Mouse (Mus musculus): ENCODE measurements around the gene Gpt2. TPM values are rescaled to one million over a fixed set of nuclear protein-coding genes. Genes with fewer than 3 reads are reported as not detected.

Gene Gpt2
- total RNA-seq, 2 experiments from 2014 or later: 18.8 to 20.3 TPM

GRCm38 (mm10) chr8:85520586-85520985 is 28.2 kb downstream of the Gpt2 start:
- intact Hi-C loops (cut with DNase I): loop anchor here (2.0 kb wide), 1 partner anchor 20 kb away; no protein-coding TSS in a partner anchor
- no peak for DNase-seq

GRCm38 (mm10) chr8:85521332-85521731 is 29.0 kb downstream of the Gpt2 start:
- intact Hi-C loops (cut with DNase I): loop anchor here (2.0 kb wide), 1 partner anchor 21 kb away; no protein-coding TSS in a partner anchor
- peak; percentile 76 to 79 for DNase-seq

DNA sequence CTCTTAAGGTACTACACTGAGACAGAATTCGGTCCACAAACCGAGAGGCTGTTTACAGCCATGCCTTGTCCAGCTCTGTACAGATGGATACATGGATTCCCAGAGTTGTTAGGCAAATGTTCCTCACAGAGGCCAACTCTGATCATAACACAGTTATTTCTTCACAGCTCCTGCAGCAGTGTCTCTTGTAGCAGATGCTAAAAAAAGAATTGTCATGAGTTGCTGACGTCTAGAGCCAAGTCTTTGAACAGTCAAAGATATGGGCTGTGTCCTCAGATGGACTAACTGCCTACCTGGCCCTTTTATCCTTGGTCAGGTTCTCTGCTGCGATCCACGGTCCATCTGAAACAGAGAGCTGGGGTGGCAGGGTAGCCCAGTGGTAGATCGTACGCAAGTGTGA is 31.7 kb downstream of the Gpt2 start:
- peak; percentile 48 to 70 for DNase-seq
- intact Hi-C loops (cut with DNase I): no loop called here

DNA sequence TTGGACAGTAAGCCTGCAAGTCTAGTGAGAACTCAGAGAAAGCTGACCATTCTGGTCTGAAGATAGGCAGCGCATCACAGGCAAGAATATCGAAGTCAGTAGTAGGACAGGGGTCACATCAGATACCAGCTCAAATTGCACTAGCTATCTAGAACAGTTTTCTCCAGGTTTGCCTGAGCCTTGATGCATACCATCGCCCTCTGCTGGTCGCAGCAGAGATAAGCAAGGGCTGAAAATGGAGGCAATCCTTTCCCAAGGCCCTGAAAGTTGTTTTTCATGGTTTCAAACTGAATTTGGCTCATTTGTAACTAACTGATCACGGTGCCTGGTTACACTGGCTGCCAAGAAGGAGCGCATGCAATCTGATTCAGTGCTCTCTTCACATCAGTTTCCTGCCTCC is 33.7 kb downstream of the Gpt2 start:
- intact Hi-C loops (cut with DNase I): loop anchor here (1.0 to 5.0 kb wide), 3 partner anchors 34 to 70 kb away; partner anchors contain the start of gene Gpt2
- DNase-seq: peak; percentile 68 to 83

DNA sequence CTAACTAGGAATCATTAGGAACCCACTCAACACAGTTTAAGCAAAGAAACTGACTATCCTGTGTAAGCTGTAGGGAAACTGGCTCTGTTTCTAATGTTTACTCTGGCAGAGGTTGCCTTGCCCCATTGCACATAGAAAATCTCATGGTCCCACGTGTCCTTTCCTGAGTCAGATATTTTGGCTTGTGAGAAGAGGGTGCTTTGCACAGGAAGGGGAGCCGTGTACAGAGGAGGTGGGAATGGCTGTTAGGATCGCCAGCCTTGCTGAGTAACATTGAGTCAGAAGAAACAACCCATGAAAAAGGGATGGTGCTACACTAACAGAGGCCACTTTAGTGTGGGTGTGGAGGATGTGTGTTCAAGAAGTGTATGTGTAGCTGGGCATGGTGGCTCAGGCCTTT is 36.6 kb downstream of the Gpt2 start:
- intact Hi-C loops (cut with DNase I): loop anchor here (5.0 kb wide), 1 partner anchor 37 kb away; the partner anchor contains the start of gene Gpt2
- no peak for DNase-seq

DNA sequence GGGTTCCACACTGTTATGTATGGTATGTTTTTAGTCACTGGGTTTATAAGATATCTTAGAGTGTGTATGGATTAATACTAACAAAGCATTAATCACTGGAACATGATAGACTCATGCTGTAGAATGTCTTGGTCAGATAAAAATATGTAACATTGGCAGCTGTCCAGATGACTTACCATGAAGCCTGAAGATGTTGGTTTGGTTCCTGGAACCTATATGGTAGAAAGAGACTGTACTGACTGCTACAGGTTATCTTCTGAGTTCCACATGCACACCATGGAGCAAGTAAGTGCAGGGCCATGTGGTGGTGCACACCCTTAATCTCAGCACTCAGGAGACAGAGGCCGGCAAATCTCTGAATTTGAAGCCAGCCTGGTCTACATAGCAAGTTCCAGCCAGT is 38.3 kb downstream of the Gpt2 start:
- intact Hi-C loops (cut with DNase I): no loop called here
- DNase-seq: no peak

DNA sequence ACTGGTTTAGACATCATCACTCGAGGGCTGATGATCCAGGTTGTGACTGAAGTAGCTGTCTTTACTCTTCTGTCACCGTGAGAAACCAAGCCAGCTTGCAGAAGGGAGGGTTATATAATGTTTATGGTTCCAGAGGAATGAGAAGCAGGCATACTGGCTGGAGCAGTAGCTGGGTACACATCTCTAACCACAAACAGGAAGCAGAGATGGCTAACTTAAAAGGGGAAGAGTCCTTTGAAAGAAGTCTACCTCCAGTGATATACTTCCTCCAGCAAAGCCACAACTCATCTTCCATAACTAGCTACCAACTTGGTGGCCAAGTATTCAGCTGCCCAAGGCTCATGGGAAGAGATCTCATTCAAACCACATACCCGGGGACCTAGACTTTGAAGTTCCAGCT is 39.1 kb downstream of the Gpt2 start:
- DNase-seq: no peak
- intact Hi-C loops (cut with DNase I): no loop called here

GRCm38 (mm10) chr8:85532843-85533242 is 40.5 kb downstream of the Gpt2 start:
- intact Hi-C loops (cut with DNase I): no loop called here
- DNase-seq: no peak

- intact Hi-C loops (cut with DNase I): no loop called here
- no peak for DNase-seq
Measured at GRCm38 (mm10) chr8:85533434-85533833, 41.1 kb downstream of the Gpt2 start.

DNA sequence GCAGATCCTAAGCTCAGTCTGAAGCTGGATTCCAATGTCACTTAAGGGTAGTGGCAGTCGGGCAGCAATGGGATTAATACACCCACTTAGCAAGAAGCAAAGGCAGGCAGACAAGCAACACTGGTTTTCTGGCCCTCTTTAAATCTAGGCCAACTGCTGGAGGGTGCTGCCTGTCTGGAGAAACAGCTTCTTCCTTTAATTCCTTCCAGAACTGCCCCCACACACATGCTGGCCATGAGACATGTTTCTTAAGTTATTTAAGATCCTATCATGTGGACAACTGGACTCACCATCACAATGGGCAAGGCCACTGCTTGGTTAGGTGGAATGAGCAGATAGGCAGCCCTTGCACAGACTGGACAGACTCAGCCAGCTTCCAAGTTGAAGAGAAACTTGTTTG is 41.8 kb downstream of the Gpt2 start:
- intact Hi-C loops (cut with DNase I): no loop called here

GRCm38 (mm10) chr8:85536332-85536731 is 44.0 kb downstream of the Gpt2 start:
- no peak for DNase-seq
- intact Hi-C loops (cut with DNase I): no loop called here

More for the DNA sequence above, 41.8 kb downstream of the Gpt2 start:
- DNase-seq: no peak

GRCm38 (mm10) chr8:85551934-85552333 is 59.6 kb downstream of the Gpt2 start:
- intact Hi-C loops (cut with DNase I): loop anchor here (5.0 to 10.0 kb wide), 2 partner anchors 110 to 237 kb away; no protein-coding TSS in a partner anchor
- no peak for DNase-seq

DNA sequence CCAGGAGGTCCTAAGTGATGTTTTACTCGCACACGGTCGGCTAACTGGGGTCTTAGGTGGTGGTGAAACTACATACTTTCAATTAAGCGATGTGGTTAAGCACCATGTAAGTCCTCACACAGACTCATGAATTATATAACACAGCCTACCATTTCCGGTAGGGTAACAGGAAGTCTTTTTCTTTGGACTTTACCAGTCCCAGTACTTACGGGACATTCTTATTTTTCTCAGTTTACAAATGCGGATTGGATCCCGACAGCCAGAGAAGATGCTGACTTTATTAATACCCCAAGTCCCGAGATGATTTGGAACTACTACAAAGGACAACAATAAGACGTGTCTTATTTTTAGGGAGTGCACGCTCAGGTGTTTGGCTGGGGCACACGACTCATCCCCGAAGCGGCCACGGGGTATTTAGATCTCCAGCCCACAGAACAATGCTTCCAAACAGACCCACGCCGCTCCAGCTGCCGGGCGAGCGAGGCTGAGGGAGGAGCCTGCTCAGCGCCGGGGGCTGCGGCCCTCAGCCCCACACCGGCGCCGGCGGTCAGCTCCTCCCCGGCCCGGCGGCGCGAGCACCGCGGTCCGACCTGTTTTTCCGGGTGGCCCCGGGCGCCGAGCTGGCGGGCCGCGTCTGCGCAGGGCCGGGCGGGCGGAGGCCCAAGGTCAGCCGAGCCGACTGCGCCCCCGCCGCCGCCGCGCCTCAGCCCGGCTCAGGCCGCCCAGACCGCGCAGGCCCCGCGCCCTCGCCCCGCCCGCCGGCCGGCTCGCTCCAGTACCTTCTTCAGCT is 62.2 kb downstream of the Gpt2 start:
- intact Hi-C loops (cut with DNase I): loop anchor here (5.0 to 10.0 kb wide), 2 partner anchors 108 to 240 kb away; no protein-coding TSS in a partner anchor
- peak in 1 of 2 experiments; percentile 23 for DNase-seq

DNA sequence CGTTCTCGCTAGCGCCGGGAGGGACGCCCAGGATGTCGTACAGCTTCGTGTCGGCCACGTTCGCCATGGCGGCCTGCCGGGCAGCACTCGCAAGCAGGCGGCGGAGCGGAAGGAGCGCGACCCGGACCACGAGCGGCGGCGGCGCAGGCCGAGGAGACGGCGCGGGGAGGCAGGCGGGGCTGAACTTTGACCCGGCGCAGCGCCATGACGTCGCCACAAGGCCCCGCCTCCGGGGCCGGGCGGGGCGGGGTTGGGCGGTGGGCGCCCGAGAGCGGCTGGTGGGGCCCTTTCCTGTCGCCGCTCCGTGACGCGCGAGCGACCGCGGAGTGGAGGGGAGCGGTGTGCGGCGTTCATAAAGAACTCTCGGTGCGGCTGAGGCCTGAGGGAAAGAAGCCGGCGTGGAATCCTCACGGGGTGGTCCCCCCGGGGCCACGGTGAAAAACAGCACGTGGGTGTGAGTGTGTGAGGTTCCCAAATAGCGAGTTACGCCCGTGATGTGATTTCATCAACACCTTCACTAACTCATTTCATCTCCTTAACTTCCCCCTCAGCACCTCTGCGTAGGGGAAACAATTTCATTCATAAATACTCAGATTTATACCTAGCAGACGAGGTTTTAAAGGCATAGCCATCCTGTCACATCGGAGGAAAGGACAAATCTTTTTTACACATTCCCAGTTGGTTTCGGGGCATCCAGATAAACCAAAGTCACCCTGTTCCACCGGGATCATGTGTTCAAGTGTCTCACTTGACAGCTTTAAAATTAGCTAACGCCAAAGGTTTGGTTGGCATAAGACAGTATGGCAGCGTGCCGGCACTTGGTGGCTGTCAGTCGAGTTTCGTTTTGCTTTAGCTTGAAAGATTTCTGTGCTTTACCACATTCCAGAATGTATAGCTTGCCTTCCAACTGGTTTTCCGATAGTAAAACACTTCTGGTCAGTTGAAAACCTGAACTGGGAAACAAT is 63.1 kb downstream of the Gpt2 start, which contains the start of gene Dnaja2:
Dnaja2 (minus strand) TSS at position 164 of the 965 bp plus-strand sequence.
- intact Hi-C loops (cut with DNase I): loop anchor here (10.0 kb wide), 1 partner anchor 241 kb away; no protein-coding TSS in a partner anchor
- DNase-seq: peak; percentile 94 to 95

- peak in 1 of 2 experiments; percentile 9 for DNase-seq
- intact Hi-C loops (cut with DNase I): loop anchor here (10.0 kb wide), 1 partner anchor 242 kb away; no protein-coding TSS in a partner anchor
Measured at GRCm38 (mm10) chr8:85556986-85557600, 64.7 kb downstream of the Gpt2 start.

DNA sequence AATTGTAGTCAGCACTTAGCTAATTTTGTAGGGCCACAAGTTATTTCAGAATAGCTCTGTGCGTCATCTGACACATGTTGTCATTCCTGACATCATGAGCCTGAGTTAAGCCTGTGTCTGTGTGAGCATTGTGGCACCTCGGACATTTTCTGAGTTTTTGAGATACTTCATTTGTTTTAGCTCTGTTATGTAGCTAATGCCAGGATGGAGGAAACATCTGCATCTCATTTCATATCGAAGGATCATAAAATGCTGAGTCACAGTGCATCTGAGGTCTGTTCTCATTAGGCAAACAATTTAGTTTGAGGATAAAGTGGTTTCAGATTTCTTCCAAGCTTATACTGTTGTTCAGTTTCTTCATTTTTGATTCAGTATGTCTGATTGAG is 65.2 kb downstream of the Gpt2 start:
- intact Hi-C loops (cut with DNase I): loop anchor here (10.0 kb wide), 1 partner anchor 243 kb away; no protein-coding TSS in a partner anchor
- peak; percentile 31 for DNase-seq

GRCm38 (mm10) chr8:85559201-85559600 is 66.8 kb downstream of the Gpt2 start:
- intact Hi-C loops (cut with DNase I): loop anchor here (10.0 kb wide), 1 partner anchor 244 kb away; no protein-coding TSS in a partner anchor
- no peak for DNase-seq

GRCm38 (mm10) chr8:85559966-85560365 is 67.6 kb downstream of the Gpt2 start:
- intact Hi-C loops (cut with DNase I): loop anchor here (10.0 kb wide), 1 partner anchor 245 kb away; no protein-coding TSS in a partner anchor
- no peak for DNase-seq

DNA sequence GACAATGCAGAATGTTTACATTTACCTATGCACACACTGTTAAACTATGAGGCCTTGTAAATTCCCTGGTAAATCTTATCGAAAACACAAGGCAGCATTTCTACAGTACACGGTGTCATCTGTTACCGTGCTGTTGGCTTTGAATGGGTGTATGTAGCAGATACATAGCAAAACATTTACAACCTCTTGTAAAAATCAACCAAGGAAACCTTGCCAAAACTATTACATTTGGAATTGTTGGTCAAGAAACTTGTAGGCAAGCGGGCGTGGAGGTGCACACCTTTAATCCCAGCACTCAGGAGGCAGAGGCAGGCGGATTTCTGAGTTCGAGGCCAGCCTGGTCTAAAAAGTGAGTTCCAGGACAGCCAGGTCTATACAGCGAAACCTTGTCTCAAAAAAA is 71.0 kb downstream of the Gpt2 start:
- DNase-seq: no peak
- intact Hi-C loops (cut with DNase I): no loop called here

GRCm38 (mm10) chr8:85565186-85565585 is 72.8 kb downstream of the Gpt2 start:
- no peak for DNase-seq
- intact Hi-C loops (cut with DNase I): no loop called here
